Mouse (Mus musculus): ENCODE measurements around the gene Slc5a11.

Slc5a11 gene

DNA sequence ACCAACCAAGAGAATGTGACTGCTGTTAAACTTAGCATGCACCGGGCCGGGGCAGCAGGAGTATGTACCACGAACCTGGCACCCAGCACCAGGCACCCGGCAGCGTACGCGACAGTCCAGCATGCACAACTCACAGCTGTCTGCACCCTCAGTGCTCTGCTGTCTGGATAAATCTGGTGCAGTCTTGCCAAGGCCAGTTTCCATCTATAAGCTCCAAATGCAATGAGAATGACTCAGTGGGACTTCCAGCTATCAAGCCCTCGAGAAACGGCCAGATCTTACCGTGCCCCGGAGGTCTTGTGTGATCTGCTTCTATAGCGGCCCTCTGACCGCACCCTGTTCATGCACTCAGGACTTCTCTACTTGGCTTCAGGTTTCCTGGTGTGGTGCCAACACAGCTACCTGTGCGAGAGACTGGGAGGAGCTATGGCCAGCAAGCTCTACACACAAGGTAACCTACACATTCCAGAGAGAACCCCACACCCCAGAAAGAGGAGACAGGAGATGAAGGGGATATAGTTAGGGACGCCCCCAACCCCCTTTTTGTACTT, 14.8 kb upstream of the Slc5a11 start:
- ChIA-PET POLR2A (interaction anchor here (0.5 to 4.7 kb wide), 31 partner anchors 9 to 261 kb away, joined by 3 to 56 read pairs (median 5); partner anchors contain the start of genes Slc5a11 (in 3 of the 4), Arhgap17 (in 1 of the 4) and Lcmt1 (in 1 of the 4)), CTCF (interaction anchor here in 3 of 4 experiments (0.6 to 1.9 kb wide), 8 partner anchors 12 to 757 kb away, joined by 3 to 8 read pairs (median 4); partner anchors contain the start of genes Slc5a11 (in 1 of the 3) and Zkscan2 (in 1 of the 3))

DNA sequence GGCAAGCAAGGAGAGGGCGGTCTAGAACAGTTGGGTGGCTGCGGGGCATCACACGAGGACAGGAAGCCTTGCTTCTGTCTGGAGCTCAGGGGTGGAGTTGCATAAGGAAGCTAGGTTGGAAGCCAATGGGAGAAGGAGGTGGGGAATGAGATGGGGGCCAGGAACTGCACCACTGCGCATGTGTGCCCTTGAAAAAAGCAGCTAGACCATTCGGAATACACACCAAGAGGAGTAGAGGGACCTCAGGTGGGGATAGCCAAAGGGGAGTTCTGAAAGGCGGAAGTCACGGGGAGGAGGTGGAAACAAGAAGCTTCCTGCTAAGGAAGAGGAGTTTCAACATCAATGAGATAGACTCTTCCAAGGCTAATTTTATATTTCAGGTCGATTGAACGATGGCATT, 13.9 kb upstream of the Slc5a11 start:
- ChIA-PET POLR2A (interaction anchor here (0.5 to 4.7 kb wide), 44 partner anchors 9 to 723 kb away, joined by 3 to 56 read pairs (median 4); partner anchors contain the start of genes Arhgap17 (in 2 of the 4), Lcmt1 (in 2 of the 4), Slc5a11 (in 2 of the 4) and Zkscan2 (in 1 of the 4)), CTCF (interaction anchor here in 3 of 4 experiments (0.6 to 1.7 kb wide), 8 partner anchors 9 to 324 kb away, joined by 3 to 6 read pairs (median 3); partner anchors contain the start of gene Slc5a11 (in 1 of the 3))

DNA sequence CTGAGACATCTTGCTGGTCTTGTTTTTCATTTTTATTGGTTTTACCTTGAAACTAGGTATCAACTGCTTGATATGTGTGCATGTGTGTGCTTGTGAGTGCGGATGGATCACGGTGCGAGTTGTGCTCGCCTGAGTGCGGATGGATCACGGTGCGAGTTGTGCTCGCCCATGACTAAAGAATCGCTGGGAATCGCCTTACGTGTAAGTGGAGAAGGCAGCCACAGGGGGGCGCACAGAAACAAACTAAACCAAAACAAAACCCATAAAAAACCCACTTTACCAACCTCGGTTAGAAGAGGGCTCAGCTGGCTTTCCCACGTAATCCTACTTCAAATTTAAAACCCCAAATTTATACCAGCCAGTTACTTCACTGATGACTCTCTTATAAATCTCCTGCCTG, 9.3 kb upstream of the Slc5a11 start:
- CTCF ChIA-PET: interaction anchor here in 3 of 4 experiments (0.7 to 2.0 kb wide), 7 partner anchors 10 to 261 kb away, joined by 3 to 4 read pairs (median 4); no protein-coding TSS in a partner anchor
- POLR2A ChIA-PET: interaction anchor here in 1 of 4 experiments (0.6 to 2.5 kb wide), 6 partner anchors 10 to 257 kb away, joined by 3 to 11 read pairs (median 4); partner anchors contain the start of genes Aqp8 and Slc5a11

DNA sequence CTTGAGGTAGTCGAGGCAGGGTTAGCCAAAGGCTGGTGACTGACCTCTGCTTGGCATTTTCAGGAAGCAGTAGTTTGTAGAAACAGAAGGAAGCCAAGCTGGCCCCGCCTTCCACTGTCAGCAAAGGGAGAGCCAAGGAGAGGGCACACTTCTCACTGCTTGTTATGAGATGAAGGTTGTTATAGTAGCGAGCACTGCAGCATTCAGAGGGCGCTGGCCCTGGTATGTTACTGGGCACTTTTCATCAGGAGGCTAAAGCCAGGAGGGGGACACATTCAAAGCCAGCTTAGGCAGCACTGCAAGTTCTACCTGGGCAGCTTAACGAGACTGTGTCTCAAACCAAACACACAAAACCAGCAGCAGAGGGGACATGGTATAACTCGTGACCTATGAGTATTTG, 7.0 kb upstream of the Slc5a11 start:
- POLR2A ChIA-PET: interaction anchor here in 3 of 4 experiments (1.0 to 5.5 kb wide), 9 partner anchors 7 to 258 kb away, joined by 3 to 56 read pairs (median 4); no protein-coding TSS in a partner anchor

DNA sequence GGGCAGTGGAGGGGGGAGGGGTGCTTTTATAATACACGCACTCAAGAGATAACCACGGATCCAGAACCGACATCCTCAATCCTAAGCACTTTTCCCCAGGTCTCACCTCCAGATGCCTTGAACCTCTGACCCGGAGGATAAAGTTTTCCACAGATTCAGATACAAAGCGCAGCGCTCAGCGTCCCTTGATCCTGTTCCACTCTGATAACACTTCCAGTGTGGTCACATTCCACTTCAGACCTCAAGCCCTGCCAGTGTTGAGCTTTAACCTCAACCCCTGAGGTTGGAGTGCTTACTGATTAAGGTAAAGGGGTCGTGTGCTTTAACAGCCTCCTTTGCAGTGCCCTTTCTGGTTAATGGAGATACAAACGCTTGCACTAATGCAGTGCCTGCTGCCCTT, 4.7 kb upstream of the Slc5a11 start:
- POLR2A ChIA-PET: interaction anchor here (0.5 to 5.5 kb wide), 21 partner anchors 8 to 1343 kb away, joined by 3 to 56 read pairs (median 4); partner anchors contain the start of genes Aqp8 (in 2 of the 4), Arhgap17 (in 1 of the 4) and Lcmt1 (in 1 of the 4)

More for the DNA sequence above, 7.0 kb upstream of the Slc5a11 start:
- CTCF ChIA-PET: interaction anchor here in 1 of 4 experiments (0.6 kb wide), 1 partner anchor 188 kb away, joined by 3 read pairs; no protein-coding TSS in a partner anchor

DNA sequence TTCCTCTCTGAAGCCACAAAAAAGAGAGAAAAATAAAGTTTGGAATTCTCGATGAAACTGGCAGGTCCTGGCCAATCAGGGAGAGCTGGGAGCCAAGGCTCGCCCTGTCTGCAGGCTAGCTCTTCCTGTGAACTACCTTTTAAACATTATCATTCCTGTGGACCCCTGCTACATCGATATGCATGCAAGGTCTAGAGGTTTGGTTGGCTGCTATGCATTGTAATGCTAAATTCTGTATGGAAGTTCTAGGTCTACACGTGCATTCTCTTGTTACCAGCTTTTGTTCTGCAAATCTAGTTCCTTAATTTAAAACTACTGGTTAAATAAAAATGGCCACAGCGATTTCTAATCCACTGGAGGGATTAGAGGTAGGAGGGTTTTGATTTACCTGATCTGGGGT, 3.1 kb upstream of the Slc5a11 start:
- CTCF ChIA-PET: interaction anchor here (0.7 to 1.8 kb wide), 8 partner anchors 12 to 295 kb away, joined by 3 to 8 read pairs (median 4); no protein-coding TSS in a partner anchor
- POLR2A ChIA-PET: interaction anchor here (0.6 to 5.5 kb wide), 34 partner anchors 9 to 1353 kb away, joined by 3 to 56 read pairs (median 5); partner anchors contain the start of genes Arhgap17 (in 1 of the 4), Lcmt1 (in 1 of the 4) and Zkscan2 (in 1 of the 4)

More for the DNA sequence above, 4.7 kb upstream of the Slc5a11 start:
- CTCF ChIA-PET: interaction anchor here in 3 of 4 experiments (0.6 to 1.5 kb wide), 7 partner anchors 8 to 459 kb away, joined by 3 to 7 read pairs (median 5); no protein-coding TSS in a partner anchor

DNA sequence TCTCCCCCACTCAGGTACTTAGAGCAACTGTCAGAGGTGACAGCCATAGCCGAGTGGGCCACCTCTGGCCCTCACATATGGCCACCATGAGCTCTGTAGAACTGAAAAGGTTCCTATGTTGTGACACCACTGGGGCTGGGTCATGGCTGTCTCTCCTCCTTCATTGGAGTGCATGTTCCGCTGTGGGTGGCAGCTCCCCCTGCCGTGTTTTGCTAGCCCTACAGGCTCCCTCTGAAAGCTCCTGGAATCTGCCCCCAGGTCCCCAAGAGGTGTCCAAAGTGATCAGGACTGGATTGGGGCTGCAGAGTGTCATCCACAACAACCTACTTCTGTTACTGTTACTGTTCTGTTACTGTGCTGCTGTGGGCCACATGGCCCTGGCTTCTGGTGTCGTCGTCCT, 2.3 kb upstream of the Slc5a11 start:
- ChIA-PET POLR2A (interaction anchor here in 3 of 4 experiments (0.6 to 5.5 kb wide), 25 partner anchors 8 to 288 kb away, joined by 3 to 56 read pairs (median 5); partner anchors contain the start of gene Zkscan2 (in 1 of the 3)), CTCF (interaction anchor here (0.6 to 1.8 kb wide), 9 partner anchors 8 to 294 kb away, joined by 3 to 8 read pairs (median 4); no protein-coding TSS in a partner anchor)

DNA sequence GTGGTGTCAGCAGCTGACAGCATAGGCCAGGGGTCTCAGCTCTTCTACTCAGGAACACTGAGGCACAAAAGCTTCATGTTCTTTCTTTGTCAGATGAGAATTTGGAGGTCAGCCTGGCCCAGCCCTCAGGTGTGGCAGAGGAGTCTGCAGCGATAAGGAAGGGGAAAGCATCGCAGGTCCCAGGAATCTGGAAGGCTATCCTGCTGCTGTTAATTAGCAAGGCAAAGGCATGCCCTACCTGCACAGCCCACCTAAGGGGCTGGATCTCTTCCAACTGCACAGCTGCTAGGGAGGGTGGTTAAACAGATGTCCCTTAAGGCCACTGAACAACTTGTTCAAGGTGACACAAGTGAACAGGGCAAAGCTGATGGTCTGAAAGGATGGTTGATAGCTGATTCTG, 558 bp downstream of the Slc5a11 start:
- CTCF ChIA-PET: interaction anchor here in 1 of 4 experiments (2.0 kb wide), 1 partner anchor 15 kb away, joined by 5 read pairs; no protein-coding TSS in a partner anchor
- POLR2A ChIA-PET: interaction anchor here in 3 of 4 experiments (0.6 to 4.1 kb wide), 16 partner anchors 9 to 182 kb away, joined by 3 to 21 read pairs (median 4); partner anchors contain the start of genes Arhgap17 (in 1 of the 3) and Lcmt1 (in 1 of the 3)

DNA sequence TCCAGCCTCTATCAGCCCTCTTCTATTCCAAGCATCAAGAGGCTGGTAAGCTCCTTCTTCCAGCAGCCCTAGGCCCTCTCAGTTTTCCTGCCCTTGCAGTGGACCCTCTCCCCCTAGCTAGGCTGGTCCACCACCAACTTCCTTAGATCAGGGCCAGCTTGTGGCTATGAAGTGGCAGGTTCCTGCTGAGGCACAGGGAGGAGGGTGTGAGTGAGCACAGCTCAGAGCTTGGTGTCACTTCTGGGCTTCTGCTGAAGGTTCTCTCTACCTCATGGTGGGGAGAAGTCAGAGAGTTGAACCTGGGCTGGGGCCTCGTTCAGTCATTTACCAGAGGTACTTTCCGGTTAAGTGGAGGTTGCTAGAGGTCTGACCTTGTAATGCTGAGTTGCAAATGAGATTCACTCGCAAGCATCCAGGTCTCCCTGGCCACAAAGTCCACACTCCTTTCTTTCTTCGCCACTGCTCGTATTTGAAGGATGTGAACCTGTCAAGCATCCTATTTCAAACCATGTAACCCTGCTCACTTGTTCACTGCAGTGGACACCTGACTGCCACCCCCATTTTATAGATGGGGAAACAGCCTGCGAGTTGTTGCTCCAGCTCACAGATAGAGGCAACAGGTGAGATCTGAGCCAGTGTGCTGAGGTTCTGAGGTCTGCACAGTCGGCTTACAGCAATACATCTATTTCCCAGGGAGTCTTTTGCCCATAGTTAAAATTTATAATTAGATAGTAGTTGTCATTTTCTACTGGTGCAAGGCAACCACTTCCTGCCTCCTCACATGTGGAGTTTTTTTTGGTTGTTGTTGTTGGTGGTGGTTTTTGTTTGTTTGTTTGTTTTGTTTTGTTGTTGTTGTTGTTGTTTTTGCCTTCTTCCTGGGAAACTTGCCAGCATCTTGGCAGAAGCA, 3.1 kb downstream of the Slc5a11 start:
- ChIA-PET CTCF (interaction anchor here in 1 of 4 experiments (0.9 kb wide), 2 partner anchors 9 to 34 kb away, joined by 4 to 5 read pairs; no protein-coding TSS in a partner anchor), POLR2A (interaction anchor here (0.6 to 4.1 kb wide), 19 partner anchors 8 to 289 kb away, joined by 3 to 33 read pairs (median 4); no protein-coding TSS in a partner anchor)

DNA sequence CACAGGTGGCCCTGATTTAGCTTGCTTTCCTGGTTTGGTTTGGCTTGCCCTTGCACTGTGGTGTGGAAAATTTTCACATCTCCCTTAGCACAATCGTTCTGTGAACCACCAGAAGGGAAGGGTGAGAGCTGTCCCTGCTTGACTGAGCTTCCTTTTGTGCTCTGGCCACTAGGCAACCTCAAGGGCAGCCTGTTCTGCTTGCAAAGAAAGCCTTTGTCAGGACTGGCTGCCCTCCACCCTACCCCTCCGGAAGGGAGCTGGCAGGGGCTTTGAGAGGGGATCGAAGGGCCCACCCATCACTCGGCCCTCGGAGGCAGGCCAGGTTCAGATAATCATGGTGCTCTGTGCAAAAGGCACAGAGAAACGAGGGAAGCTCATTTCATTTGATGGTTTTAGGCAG, 4.0 kb downstream of the Slc5a11 start:
- POLR2A ChIA-PET: interaction anchor here (0.5 to 3.9 kb wide), 29 partner anchors 8 to 335 kb away, joined by 3 to 33 read pairs (median 4); no protein-coding TSS in a partner anchor
- CTCF ChIA-PET: interaction anchor here in 3 of 4 experiments (0.5 to 1.0 kb wide), 8 partner anchors 9 to 779 kb away, joined by 3 to 5 read pairs (median 4); no protein-coding TSS in a partner anchor

DNA sequence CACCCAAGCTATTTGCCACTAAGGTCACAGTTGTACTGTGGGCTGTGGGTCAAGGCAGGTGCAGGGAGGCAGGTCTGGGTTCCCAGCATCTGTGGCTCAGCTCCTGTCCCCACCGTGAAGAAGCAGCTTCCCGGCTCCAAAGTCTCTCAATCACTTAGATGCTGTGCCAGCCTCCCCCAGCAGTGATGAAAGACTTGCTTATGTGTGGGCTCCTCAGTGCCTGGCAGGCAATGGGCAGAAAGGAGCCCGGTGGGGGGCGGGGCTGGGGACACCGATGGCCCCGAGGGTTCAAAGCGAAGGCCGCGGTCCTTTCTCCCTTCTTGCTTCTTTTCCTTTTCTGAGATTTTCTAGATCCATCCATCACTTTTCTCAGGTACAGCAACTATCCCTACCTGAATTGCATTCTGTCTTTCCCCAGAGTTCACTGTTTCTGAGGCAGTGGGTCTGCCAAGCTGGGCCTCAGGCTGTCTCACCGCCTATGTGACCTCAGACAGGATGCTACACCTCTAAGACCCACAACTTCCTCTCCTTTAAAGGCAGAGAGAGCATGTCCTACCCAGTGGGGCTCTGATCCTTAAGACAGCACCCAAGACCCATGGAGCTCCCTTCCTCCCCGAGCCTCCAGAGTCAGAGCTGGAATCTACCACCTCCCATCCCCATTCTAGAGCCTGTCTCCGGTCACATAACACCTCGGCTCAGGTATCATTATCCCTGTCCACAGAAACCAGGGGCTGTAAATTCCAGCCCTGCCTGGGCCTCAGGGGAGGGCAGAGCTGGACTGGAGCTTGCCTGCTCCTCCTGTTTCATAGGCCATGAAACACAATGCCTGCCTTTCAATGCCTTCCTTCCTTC, 5.4 kb downstream of the Slc5a11 start:
- ChIA-PET POLR2A (interaction anchor here (0.6 to 3.9 kb wide), 23 partner anchors 8 to 352 kb away, joined by 3 to 33 read pairs (median 4); partner anchors contain the start of gene Arhgap17 (in 1 of the 4)), CTCF (interaction anchor here in 1 of 4 experiments (1.4 to 1.6 kb wide), 2 partner anchors 13 to 15 kb away, joined by 3 to 4 read pairs; no protein-coding TSS in a partner anchor)

DNA sequence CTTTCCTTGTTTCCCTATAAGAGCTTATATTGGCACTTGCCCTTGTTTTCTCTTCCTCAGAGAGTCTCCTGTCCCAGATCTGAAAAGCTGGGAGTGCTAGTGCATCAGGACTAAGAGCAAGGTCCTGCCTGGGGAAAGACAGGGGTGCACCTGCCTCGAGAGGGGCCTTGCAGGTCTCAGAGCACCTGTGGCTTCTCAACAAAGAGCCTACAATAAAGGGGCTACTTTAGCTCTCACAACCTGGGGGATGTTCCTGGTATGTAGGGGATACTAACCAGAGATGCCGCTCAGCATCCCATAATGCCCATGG, 6.0 kb downstream of the Slc5a11 start:
- ChIA-PET CTCF (interaction anchor here in 2 of 4 experiments (0.6 to 1.6 kb wide), 6 partner anchors 8 to 745 kb away, joined by 3 to 4 read pairs (median 3); no protein-coding TSS in a partner anchor), POLR2A (interaction anchor here (0.6 to 3.9 kb wide), 19 partner anchors 8 to 687 kb away, joined by 3 to 33 read pairs (median 5); partner anchors contain the start of gene Arhgap17 (in 1 of the 4))

DNA sequence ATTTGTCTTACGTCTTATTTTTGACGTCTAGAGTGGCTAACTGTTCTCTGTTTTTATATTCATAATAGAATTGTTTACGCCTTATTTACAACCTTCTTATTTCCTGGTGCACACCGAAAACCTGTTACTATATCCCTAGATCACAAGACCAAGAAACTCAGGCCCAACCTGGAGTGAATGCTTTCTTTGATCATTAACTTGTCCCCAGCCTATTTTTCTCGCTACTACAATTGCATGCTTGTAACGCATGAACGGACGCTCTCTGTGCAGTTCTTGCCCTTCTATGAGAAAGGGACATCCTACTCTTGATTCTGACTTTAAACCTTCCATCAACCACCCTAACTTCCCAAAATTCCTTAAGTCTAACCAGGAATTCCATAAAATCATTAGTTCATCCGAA, 9.5 kb downstream of the Slc5a11 start:
- CTCF ChIA-PET: interaction anchor here in 1 of 4 experiments (0.5 kb wide), 1 partner anchor 162 kb away, joined by 4 read pairs; no protein-coding TSS in a partner anchor

DNA sequence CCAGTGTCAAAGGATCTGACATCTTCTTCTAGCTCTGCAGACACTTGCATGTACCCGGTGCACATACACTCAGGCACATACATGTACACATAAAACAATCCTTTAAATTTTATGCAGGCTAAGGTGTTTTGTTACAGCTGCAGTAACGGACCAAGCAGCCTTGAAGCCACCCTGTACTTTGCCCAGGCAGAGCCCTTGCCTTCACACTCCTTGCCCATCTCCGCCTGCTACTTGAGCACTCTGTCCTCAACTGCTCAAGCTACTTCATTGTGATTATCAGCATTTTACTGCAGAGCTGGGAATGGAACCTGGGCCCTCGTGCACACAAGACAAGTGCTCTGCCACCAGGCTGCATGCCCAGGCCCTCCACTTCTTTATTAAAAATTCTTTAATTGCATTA, 10.6 kb downstream of the Slc5a11 start:
- ChIA-PET CTCF (no interaction called here), POLR2A (interaction anchor here in 1 of 4 experiments (0.9 to 2.5 kb wide), 4 partner anchors 11 to 19 kb away, joined by 3 to 17 read pairs (median 4); partner anchors contain the start of gene Slc5a11)

More for the DNA sequence above, 9.5 kb downstream of the Slc5a11 start:
- POLR2A ChIA-PET: interaction anchor here in 1 of 4 experiments (1.1 to 2.5 kb wide), 2 partner anchors 10 to 13 kb away, joined by 4 to 17 read pairs; partner anchors contain the start of gene Slc5a11

DNA sequence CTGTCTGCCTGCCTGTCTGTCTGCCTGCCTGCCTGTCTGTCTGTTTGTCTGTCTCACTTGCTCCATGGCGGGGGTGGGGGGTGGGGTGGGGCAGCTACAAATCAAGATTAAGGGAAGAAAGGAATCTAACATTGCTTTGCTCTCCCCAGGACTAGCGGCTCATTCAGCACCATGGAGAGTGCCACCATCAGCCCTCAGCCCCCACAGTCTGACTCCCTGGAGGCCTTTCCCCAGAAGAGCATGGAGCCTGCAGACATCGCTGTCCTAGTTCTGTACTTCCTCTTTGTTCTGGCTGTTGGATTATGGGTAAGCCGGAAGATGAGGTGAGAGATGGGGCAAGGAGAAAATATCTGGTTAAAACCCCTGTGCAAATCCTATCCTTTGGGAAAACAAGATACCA, 20.9 kb downstream of the Slc5a11 start:
- CTCF ChIA-PET: interaction anchor here in 1 of 4 experiments (0.7 kb wide), 1 partner anchor 24 kb away, joined by 4 read pairs; no protein-coding TSS in a partner anchor
- POLR2A ChIA-PET: interaction anchor here in 1 of 4 experiments (1.0 kb wide), 1 partner anchor 134 kb away, joined by 3 read pairs; the partner anchor contains the start of gene Lcmt1

DNA sequence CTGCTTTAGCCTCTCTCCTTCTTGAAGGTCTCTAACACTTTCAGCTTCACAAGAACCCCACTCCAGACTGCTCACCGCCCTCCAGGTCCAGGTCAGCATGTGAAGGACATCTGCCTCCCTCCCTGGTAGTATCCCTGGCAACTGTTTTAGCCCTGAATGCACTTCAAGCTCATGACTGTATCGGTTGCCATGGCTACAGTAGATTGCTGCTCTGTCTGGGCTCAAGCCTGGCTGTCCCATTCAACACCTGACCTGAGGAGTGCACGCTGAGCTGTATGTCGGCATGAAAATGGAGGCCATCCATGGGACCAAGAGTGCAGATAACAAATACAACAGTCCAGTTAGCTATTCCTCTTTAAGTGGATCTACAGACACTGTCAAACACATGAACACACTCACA, 24.0 kb downstream of the Slc5a11 start:
- ChIA-PET POLR2A (interaction anchor here in 2 of 4 experiments (0.6 to 2.1 kb wide), 3 partner anchors 13 to 20 kb away, joined by 3 to 6 read pairs (median 3); no protein-coding TSS in a partner anchor), CTCF (no interaction called here)
